Mouse (Mus musculus): ENCODE measurements around the gene Cmah.

DNA sequence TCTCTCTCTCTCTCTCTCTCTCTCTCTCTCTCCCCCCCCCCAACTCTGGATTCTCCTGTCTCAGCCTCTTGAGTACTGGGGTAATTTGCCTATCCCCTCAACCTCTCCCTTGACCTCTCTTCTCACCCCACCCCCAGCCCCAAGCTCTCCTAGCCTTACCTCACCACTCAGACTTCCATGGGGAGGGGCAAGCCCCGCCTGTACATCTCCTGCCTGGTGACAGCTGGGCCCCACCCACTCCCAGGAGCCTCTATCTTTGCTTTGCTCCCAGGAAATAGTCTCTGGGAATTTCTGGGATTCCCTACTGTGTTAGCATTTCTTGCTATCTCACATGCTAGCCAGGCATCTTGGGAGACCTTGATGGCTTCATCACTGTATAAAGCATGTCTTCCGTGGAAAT lies 199.7 kb downstream of the Cmah start:
- TF ChIP-seq POLR2A (IDR thresholded peaks at IDR 0.05; ENCODE audit: insufficient read depth, low read length) (no peak), CTCF (IDR thresholded peaks at IDR 0.05; ENCODE audit: low read depth, low read length) (no peak), EP300 (IDR thresholded peaks at IDR 0.05; ENCODE audit: insufficient read depth, low read depth, low read length) (0 out of 2 replicates have a peak, but pooled peaks have one; percentile 18)

Measured in ES-Bruce4 (cell line).